Mouse (Mus musculus) MEL (cell line): ENCODE measurements around the gene Brms1. TPM values are rescaled to one million over a fixed set of nuclear protein-coding genes. Genes with fewer than 3 reads are reported as not detected.

Source experiments
- MYC ChIP-seq: IDR thresholded peaks from 2 replicates; pipeline ENCODE4 v1.6.1; 2011; ENCODE audit warnings: low read depth, mild to moderate bottlenecking, low read length, improper control_type of control experiment, moderate library complexity
- polyA plus RNA-seq, 2 experiments: library from polyadenylated mRNA; stranded (reverse) in 1 of 2; unstranded in 1 of 2; fragments of >175 nt in 1 of 2; fragments of >200 nt in 1 of 2; gene quantifications; 2 replicates each; pipeline versions ENCODE4 v1.2.1 to v1.2.4; 2012; ENCODE audit warnings: low replicate concordance in 2 of 2, low read depth in 1 of 2; ENCODE audit not compliant: insufficient read length in 2 of 2, insufficient read depth in 1 of 2, missing spikeins in 1 of 2
- total RNA-seq: library from RNA; depleted of rRNA; stranded (reverse); fragments of 300-350 nt; gene quantifications from 2 replicates; pipeline ENCODE4 v1.2.3, GENCODE M21; 2012; rRNA removed

Gene Brms1
- total and polyA plus RNA-seq, 3 experiments = 29.6 to 78.6 TPM; not detected in 1

DNA sequence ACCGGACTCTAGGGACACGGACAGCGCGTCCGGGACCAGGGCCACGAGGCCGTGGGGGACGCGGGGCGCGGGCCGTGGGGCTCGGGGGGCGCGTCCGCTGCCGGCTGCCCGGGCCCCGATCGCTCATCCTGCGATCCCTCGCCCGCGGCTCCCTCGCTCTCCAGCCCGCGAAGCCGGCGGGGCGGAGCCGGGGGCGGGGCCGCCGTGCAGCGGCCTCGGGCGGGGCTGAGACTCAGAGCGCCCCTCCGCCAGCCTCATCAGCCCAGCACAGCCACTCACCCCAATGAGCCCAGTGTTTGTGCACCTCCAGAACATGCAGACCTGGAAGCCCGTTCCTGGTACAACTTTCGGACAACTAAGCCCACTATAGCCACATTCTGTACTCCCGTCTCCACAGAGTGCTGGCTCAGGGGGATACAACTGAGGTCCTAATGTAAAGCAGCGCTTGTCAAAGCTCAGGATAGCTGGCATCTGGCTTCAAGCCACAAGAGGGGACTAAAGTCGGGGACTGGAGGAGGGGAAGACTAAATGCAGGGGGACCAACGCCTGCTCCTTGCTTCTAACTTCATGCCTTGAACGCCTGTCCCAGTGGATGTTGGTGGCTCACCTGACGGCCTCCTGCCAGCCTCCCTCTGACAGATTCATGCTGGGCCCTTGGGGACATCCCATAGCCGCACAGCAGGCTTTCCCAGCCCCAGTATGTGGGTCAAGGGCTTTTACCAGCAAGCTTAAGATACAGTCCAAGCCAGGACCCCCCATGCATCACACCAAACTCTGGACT is 57.4 kb downstream of the Brms1 start, which contains the start of gene Cnih2 (continued):
- no peak for TF ChIP-seq MYC

Other genes starting within 250 kb of the Brms1 start
- 51.6 and 57.1 TPM in 2 replicates for gene Rbm4, start 247.5 kb upstream of the Brms1 start, total RNA-seq
- 10 to 100 TPM in 1 of 2 experiments, not detected in 1; 31.4 TPM for gene Rbm4, start 247.5 kb upstream of the Brms1 start, polyA plus RNA-seq
- gene Gm21992, start 229.7 kb upstream of the Brms1 start, total RNA-seq = 10.6 and 10.8 TPM in 2 replicates
- gene Gm21992, start 229.7 kb upstream of the Brms1 start, polyA plus RNA-seq = 10 to 100 TPM in 1 of 2 experiments, not detected in 1; 21.9 TPM
- 44.7 and 49.0 TPM in 2 replicates for gene Rbm14, start 229.7 kb upstream of the Brms1 start, total RNA-seq
- gene Rbm14, start 229.7 kb upstream of the Brms1 start, polyA plus RNA-seq = 10 to 100 TPM in 1 of 2 experiments, not detected in 1; 82.3 TPM
- 43.3 and 48.3 TPM in 2 replicates for gene Ccs, start 202.0 kb upstream of the Brms1 start, total RNA-seq
- gene Ccs, start 202.0 kb upstream of the Brms1 start, polyA plus RNA-seq = 10 to 100 TPM in 1 of 2 experiments, not detected in 1; 56.6 TPM
- gene Ccdc87, start 202.0 kb upstream of the Brms1 start, total RNA-seq = 0.04 TPM in 1 of 2 replicates, not detected in the other
- gene Ccdc87, start 202.0 kb upstream of the Brms1 start, polyA plus RNA-seq = under 1 TPM in 1 of 2 experiments, not detected in 1; 0.06 TPM
- gene Ctsf, start 186.2 kb upstream of the Brms1 start, total RNA-seq = not detected in 2 replicates
- gene Ctsf, start 186.2 kb upstream of the Brms1 start, polyA plus RNA-seq = not detected
- 1.0 and 1.3 TPM in 2 replicates for gene Actn3, start 163.4 kb upstream of the Brms1 start, total RNA-seq
- gene Actn3, start 163.4 kb upstream of the Brms1 start, polyA plus RNA-seq = under 1 TPM in 1 of 2 experiments, not detected in 1; 0.65 TPM
- 12.9 and 15.8 TPM in 2 replicates for gene Zdhhc24, start 162.7 kb upstream of the Brms1 start, total RNA-seq
- 10 to 100 TPM in 1 of 2 experiments, not detected in 1; 21.1 TPM for gene Zdhhc24, start 162.7 kb upstream of the Brms1 start, polyA plus RNA-seq
- gene Bbs1, start 134.7 kb upstream of the Brms1 start, total RNA-seq = 1.2 and 1.4 TPM in 2 replicates
- 1 to 10 TPM in 1 of 2 experiments, not detected in 1; 1.9 TPM for gene Bbs1, start 134.7 kb upstream of the Brms1 start, polyA plus RNA-seq
- 58.7 and 59.4 TPM in 2 replicates for gene Dpp3, start 113.1 kb upstream of the Brms1 start, total RNA-seq
- gene Dpp3, start 113.1 kb upstream of the Brms1 start, polyA plus RNA-seq = 10 to 100 TPM in 1 of 2 experiments, not detected in 1; 82.7 TPM
- gene Peli3, start 98.2 kb upstream of the Brms1 start, total RNA-seq = 0.08 TPM in 1 of 2 replicates, not detected in the other
- gene Peli3, start 98.2 kb upstream of the Brms1 start, polyA plus RNA-seq = under 1 TPM in 1 of 2 experiments, not detected in 1; 0.33 TPM
- gene Mrpl11, start 79.2 kb upstream of the Brms1 start, total RNA-seq = 98.5 and 108 TPM in 2 replicates
- 100 to 1,000 TPM; 124 to 317 TPM for gene Mrpl11, start 79.2 kb upstream of the Brms1 start, polyA plus RNA-seq
- not detected in 2 replicates for gene Npas4, start 51.0 kb upstream of the Brms1 start, total RNA-seq
- gene Npas4, start 51.0 kb upstream of the Brms1 start, polyA plus RNA-seq = not detected
- gene Slc29a2, start 17.5 kb upstream of the Brms1 start, total RNA-seq = 2.1 and 3.2 TPM in 2 replicates
- 10 to 100 TPM in 1 of 2 experiments, not detected in 1; 10.9 TPM for gene Slc29a2, start 17.5 kb upstream of the Brms1 start, polyA plus RNA-seq
- gene B4gat1, start 2.5 kb upstream of the Brms1 start, total RNA-seq = 6.9 and 7.8 TPM in 2 replicates
- 1 to 10 TPM in 1 of 2 experiments, not detected in 1; 9.6 TPM for gene B4gat1, start 2.5 kb upstream of the Brms1 start, polyA plus RNA-seq
- gene AC124502.3, start 2.5 kb upstream of the Brms1 start, total RNA-seq = 1.1 and 2.1 TPM in 2 replicates
- gene AC124502.3, start 2.5 kb upstream of the Brms1 start, polyA plus RNA-seq = under 1 TPM in 1 of 2 experiments, not detected in 1; 0.75 TPM
- gene Rin1, start 9.1 kb downstream of the Brms1 start, total RNA-seq = 0.33 and 0.42 TPM in 2 replicates
- 1 to 10 TPM in 1 of 2 experiments, not detected in 1; 1.3 TPM for gene Rin1, start 9.1 kb downstream of the Brms1 start, polyA plus RNA-seq
- 0.23 and 0.27 TPM in 2 replicates for gene Cd248, start 26.7 kb downstream of the Brms1 start, total RNA-seq
- gene Cd248, start 26.7 kb downstream of the Brms1 start, polyA plus RNA-seq = under 1 TPM in 1 of 2 experiments, not detected in 1; 0.86 TPM
- gene Tmem151a, start 44.2 kb downstream of the Brms1 start, total RNA-seq = 0.29 TPM in 1 of 2 replicates, not detected in the other
- gene Tmem151a, start 44.2 kb downstream of the Brms1 start, polyA plus RNA-seq = under 1 TPM in 1 of 2 experiments, not detected in 1; 0.63 TPM
- gene Yif1a, start 47.2 kb downstream of the Brms1 start, total RNA-seq = 57.5 and 64.3 TPM in 2 replicates
- gene Yif1a, start 47.2 kb downstream of the Brms1 start, polyA plus RNA-seq = 10 to 100 TPM in 1 of 2 experiments, not detected in 1; 54.0 TPM
- gene Cnih2, start 57.2 kb downstream of the Brms1 start, total RNA-seq = 0.65 and 1.0 TPM in 2 replicates
- gene Cnih2, start 57.2 kb downstream of the Brms1 start, polyA plus RNA-seq = 1 to 10 TPM in 1 of 2 experiments, not detected in 1; 2.7 TPM
- 86.4 and 94.9 TPM in 2 replicates for gene Rab1b, start 65.7 kb downstream of the Brms1 start, total RNA-seq
- gene Rab1b, start 65.7 kb downstream of the Brms1 start, polyA plus RNA-seq = 100 to 1,000 TPM in 1 of 2 experiments, not detected in 1; 162 TPM
- 7.3 TPM in 2 replicates for gene Klc2, start 77.2 kb downstream of the Brms1 start, total RNA-seq
- gene Klc2, start 77.2 kb downstream of the Brms1 start, polyA plus RNA-seq = 10 to 100 TPM in 1 of 2 experiments, not detected in 1; 30.3 TPM
- 5.7 TPM in 2 replicates for gene Pacs1, start 231.8 kb downstream of the Brms1 start, total RNA-seq
- gene Pacs1, start 231.8 kb downstream of the Brms1 start, polyA plus RNA-seq = 10 to 100 TPM in 1 of 2 experiments, not detected in 1; 19.9 TPM